ENCODE assay signal across 16 mouse cellular contexts in genomic region chr14:123587412-123587811, GRCm38 (mm10). TPM values are rescaled to one million over a fixed set of nuclear protein-coding genes. Genes with fewer than 3 reads are reported as not detected.
"Had no signal": no experiment of that assay in that cellular context is flagged by ENCODE, and none has a peak within 500 bp of the region (broad histone marks: within the 10 kb centered on the region; RNA-seq: fewer than 3 reads in every experiment).

No protein-coding gene starts in this region.

- DNase-seq: lung, adult 18-20 months; lung, embryonic 14.5 days; lung, postnatal 10 days; lung, postnatal 4 days; right cerebral cortex, postnatal 14 days; thymus, postnatal 14 days; thymus, postnatal 36 days had no signal

- H3K9me3 ChIP-seq: midbrain, embryonic 10.5 days; midbrain, embryonic 12.5 days; midbrain, embryonic 15.5 days; neural tube, embryonic 12.5 days; stomach, embryonic 15.5 days had no signal

- H3K27ac ChIP-seq: midbrain, embryonic 10.5 days; midbrain, embryonic 12.5 days; midbrain, embryonic 15.5 days; neural tube, embryonic 12.5 days; stomach, embryonic 15.5 days; stomach, postnatal 0 days had no signal

- ATAC-seq: midbrain, embryonic 15.5 days had no signal

- H3K4me3 ChIP-seq: midbrain, embryonic 10.5 days; midbrain, embryonic 12.5 days; midbrain, embryonic 15.5 days; neural tube, embryonic 12.5 days; stomach, embryonic 15.5 days had no signal

- H3K4me2 ChIP-seq: lung, embryonic 14.5 days; midbrain, embryonic 12.5 days; midbrain, embryonic 15.5 days; neural tube, embryonic 12.5 days; stomach, embryonic 15.5 days had no signal

- H3K36me3 ChIP-seq: midbrain, embryonic 10.5 days; midbrain, embryonic 12.5 days; midbrain, embryonic 15.5 days; neural tube, embryonic 12.5 days; stomach, embryonic 15.5 days had no signal

- H3K27me3 ChIP-seq: midbrain, embryonic 12.5 days; midbrain, embryonic 15.5 days; neural tube, embryonic 12.5 days; stomach, embryonic 15.5 days had no signal

- H3K9ac ChIP-seq: lung, embryonic 14.5 days; midbrain, embryonic 12.5 days; midbrain, embryonic 15.5 days; neural tube, embryonic 12.5 days; stomach, embryonic 15.5 days had no signal

- H3K4me1 ChIP-seq: midbrain, embryonic 15.5 days; neural tube, embryonic 12.5 days; stomach, embryonic 15.5 days had no signal

RNA-seq across cellular contexts. Expression of gene Nalcn, which starts 39.5 kb away (rescaled TPM):
- total RNA-seq: megakaryocyte, adult 5-6 weeks; megakaryocyte-erythroid progenitor cell, adult 5-6 weeks; monocyte, adult 5-6 weeks had no signal
